Mouse (Mus musculus) cortical plate, adult 2 months (tissue): Measurements from ENCODE around the gene Pank2.

Experiments used
- CTCF ChIP-seq: fragments of 200-500 bp; IDR thresholded peaks from 2 replicates; pipeline ENCODE4 v1.5.1; 2011; ENCODE audit warnings: mild to moderate bottlenecking, control low read depth, low read length; ENCODE audit not compliant: insufficient read depth; ENCODE audit errors: extremely low read depth
- POLR2A ChIP-seq: fragments of 200-500 bp; IDR thresholded peaks from 2 replicates; pipeline ENCODE4 v1.6.1; 2011; ENCODE audit warnings: mild to moderate bottlenecking, low read length, control low read depth; ENCODE audit not compliant: insufficient read depth; ENCODE audit errors: extremely low read depth

DNA sequence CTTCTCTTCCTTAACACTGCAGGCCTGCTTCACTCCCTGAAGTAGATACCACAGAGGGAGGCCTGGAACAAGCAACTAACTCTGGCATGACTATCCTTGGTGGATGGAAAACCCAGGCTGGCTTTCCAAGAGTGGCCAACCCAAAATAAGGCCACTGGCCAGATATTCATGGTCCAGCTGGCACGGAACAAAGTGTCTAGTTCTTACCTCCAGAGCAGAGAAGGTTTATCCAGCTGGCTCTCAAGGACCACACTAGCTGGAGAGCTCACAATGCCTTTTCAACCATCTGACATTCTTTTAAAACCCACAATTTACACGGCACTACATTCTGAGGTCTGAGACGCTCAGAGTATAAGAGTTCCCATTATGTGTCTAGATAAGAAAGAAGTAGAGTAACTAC lies 82.2 kb downstream of the Pank2 start:
- TF ChIP-seq CTCF (no peak), POLR2A (no peak)
